Mouse (Mus musculus) brain, adult 2 months (tissue): Measurements from ENCODE around the gene Exoc2.

ENCODE experiments used
- DNase-seq: peaks from one replicate; pipeline ENCODE4 v3.0.0; 2011; ENCODE audit warnings: low read depth, low spot score

The Exoc2 gene

GRCm38 (mm10) chr13:30776021-30776420, 197.9 kb downstream of the Exoc2 start:
- no peak for DNase-seq

- no peak for DNase-seq
Measured at GRCm38 (mm10) chr13:30767477-30768127, 206.3 kb downstream of the Exoc2 start.

DNA sequence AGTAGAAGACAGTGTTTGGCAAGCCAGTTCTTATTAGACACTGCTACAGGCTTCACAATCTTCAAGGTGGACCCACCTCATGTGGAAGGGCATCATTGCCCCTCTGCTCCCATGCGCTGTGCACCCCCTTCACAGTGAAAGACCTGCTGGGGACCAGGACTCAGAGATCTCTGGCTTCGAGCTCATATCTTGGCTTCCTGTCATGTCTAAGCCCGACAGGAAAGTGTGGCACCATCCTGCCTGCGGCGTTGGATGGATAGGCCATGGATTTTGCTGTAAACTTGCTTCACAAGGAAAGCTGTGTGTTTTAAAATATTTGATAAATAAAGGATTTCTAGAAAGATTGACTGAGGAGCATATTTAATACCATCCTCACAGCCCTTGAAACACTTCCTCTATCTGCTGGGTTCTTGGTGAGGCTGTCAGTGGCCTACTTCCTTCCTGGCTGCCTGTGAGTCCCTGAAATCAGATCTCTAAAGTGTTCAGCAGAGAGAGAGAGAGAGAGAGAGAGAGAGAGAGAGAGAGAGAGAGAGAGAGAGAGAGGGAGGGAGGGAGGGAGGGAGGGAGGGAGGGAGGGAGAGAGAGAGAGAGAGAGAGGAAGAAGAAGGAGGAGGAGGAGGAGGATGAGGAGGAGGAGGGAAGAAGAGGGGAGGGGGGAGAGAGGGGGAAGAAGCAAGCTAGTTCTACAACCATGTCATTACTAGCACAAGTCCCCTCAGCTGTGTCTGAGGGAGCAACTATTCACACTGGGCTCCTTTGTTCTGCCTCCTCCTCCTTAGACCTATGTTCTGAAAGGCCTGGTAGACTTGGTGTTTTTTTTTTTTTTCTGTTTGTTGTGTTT, 207.0 kb downstream of the Exoc2 start:
- no peak for DNase-seq

GRCm38 (mm10) chr13:30765906-30766305, 208.0 kb downstream of the Exoc2 start:
- DNase-seq = no peak

- no peak for DNase-seq
Measured at GRCm38 (mm10) chr13:30764014-30764740, 209.7 kb downstream of the Exoc2 start.
